Mouse (Mus musculus) C2C12 (cell line): Measurements from ENCODE around the gene Pdcd7.

Experiments
- CEBPB ChIP-seq: IDR thresholded peaks from one replicate; pipeline ENCODE4 v1.6.1; 2011; ENCODE audit warnings: low read depth, mild to moderate bottlenecking, control low read depth, moderate library complexity
- CTCF ChIP-seq: IDR thresholded peaks from one replicate; pipeline ENCODE4 v1.5.1; 2011; ENCODE audit not compliant: control insufficient read depth, insufficient read depth, insufficient read length
- FOSL1 ChIP-seq: IDR thresholded peaks from one replicate; pipeline ENCODE4 v1.8.0; 2011; ENCODE audit warnings: mild to moderate bottlenecking, low read length; ENCODE audit not compliant: poor library complexity, insufficient read depth, severe bottlenecking
- MYOD1 ChIP-seq: IDR thresholded peaks from one replicate; pipeline ENCODE4 v1.6.1; 2011; ENCODE audit warnings: low read depth; ENCODE audit not compliant: control insufficient read depth, insufficient read length
- USF1 ChIP-seq: IDR thresholded peaks from one replicate; pipeline ENCODE4 v1.6.1; 2011; ENCODE audit warnings: low read depth, mild to moderate bottlenecking, control low read depth, moderate library complexity

GRCm38 (mm10) chr9:65384276-65384675, 38.4 kb downstream of the Pdcd7 start:
- no peak for TF ChIP-seq USF1
- TF ChIP-seq CTCF = no peak
- no peak for TF ChIP-seq CEBPB
- TF ChIP-seq FOSL1 = no peak
- no peak for TF ChIP-seq MYOD1
